Mouse (Mus musculus) adrenal gland, postnatal 25 days (tissue): ENCODE measurements at regions not wholly inside any gene's neighbourhood (a gene's known extent, or its start where the extent isn't known, plus 50 kb on each side); places are given as distances from the start of the nearest gene placed in this dataset.

Experiments used
- DNase-seq: peaks from one replicate; pipeline ENCODE4 v3.0.0; 2021; ENCODE audit warnings: mixed read lengths

GRCm38 (mm10) chr1:167905424-167905823, 216.4 kb downstream of the Lmx1a start:
- DNase-seq = no peak

- DNase-seq = no peak
Measured at GRCm38 (mm10) chr1:167912074-167912473, 223.0 kb downstream of the Lmx1a start.

- peak; percentile 75 for DNase-seq
Measured at GRCm38 (mm10) chr1:167914982-167915561, 226.0 kb downstream of the Lmx1a start.

GRCm38 (mm10) chr1:167915578-167916275, 226.7 kb downstream of the Lmx1a start:
- DNase-seq = no peak

- no peak for DNase-seq
Measured at GRCm38 (mm10) chr1:167922917-167923316, 233.9 kb downstream of the Lmx1a start.

GRCm38 (mm10) chr1:167928060-167928467, 239.0 kb downstream of the Lmx1a start:
- DNase-seq = no peak

GRCm38 (mm10) chr1:167929729-167930341, 240.8 kb downstream of the Lmx1a start:
- peak; percentile 15 for DNase-seq

- DNase-seq = no peak
Measured at GRCm38 (mm10) chr1:167932088-167932487, 243.1 kb downstream of the Lmx1a start.

GRCm38 (mm10) chr1:167936726-167937125, 247.7 kb downstream of the Lmx1a start:
- no peak for DNase-seq

GRCm38 (mm10) chr1:167938176-167938575, 249.1 kb downstream of the Lmx1a start:
- DNase-seq = no peak

- no peak for DNase-seq
Measured at GRCm38 (mm10) chr1:167942037-167942470, 253.0 kb downstream of the Lmx1a start.

- no peak for DNase-seq
Measured at GRCm38 (mm10) chr1:167943121-167943520, 254.1 kb downstream of the Lmx1a start.

GRCm38 (mm10) chr1:167945615-167946252, 256.7 kb downstream of the Lmx1a start:
- no peak for DNase-seq

GRCm38 (mm10) chr1:167947866-167948265, 258.8 kb downstream of the Lmx1a start:
- no peak for DNase-seq

- no peak for DNase-seq
Measured at GRCm38 (mm10) chr1:167951717-167952116, 262.7 kb downstream of the Lmx1a start.

GRCm38 (mm10) chr1:167958531-167958930, 269.5 kb downstream of the Lmx1a start:
- DNase-seq = no peak

GRCm38 (mm10) chr1:167969545-167969944, 280.5 kb downstream of the Lmx1a start:
- no peak for DNase-seq

- no peak for DNase-seq
Measured at GRCm38 (mm10) chr1:167969985-167970384, 280.9 kb downstream of the Lmx1a start.

GRCm38 (mm10) chr1:167976708-167977107, 287.7 kb downstream of the Lmx1a start:
- DNase-seq = no peak

GRCm38 (mm10) chr1:167979187-167979586, 290.1 kb downstream of the Lmx1a start:
- no peak for DNase-seq

- no peak for DNase-seq
Measured at GRCm38 (mm10) chr1:167979588-167979987, 290.6 kb downstream of the Lmx1a start.

GRCm38 (mm10) chr1:167981292-167981691, 292.3 kb downstream of the Lmx1a start:
- no peak for DNase-seq

GRCm38 (mm10) chr1:168007456-168007855, 318.4 kb downstream of the Lmx1a start:
- no peak for DNase-seq
